Mouse (Mus musculus) megakaryocyte, embryonic 14.5 days (primary cell): Measurements from ENCODE around the gene Kif1b.

Source experiments
- FLI1 ChIP-seq: IDR thresholded peaks from 2 replicates; pipeline ENCODE4 v1.6.1; 2012; ENCODE audit warnings: low read length, inconsistent platforms, mixed read lengths
- GATA1 ChIP-seq: IDR thresholded peaks from 3 replicates; pipeline ENCODE4 v1.6.1; 2012; ENCODE audit warnings: mixed read lengths, low read length, inconsistent platforms, borderline replicate concordance

GRCm38 (mm10) chr4:149285691-149286090 lies 21.8 kb downstream of the Kif1b start:
- TF ChIP-seq GATA1 (no peak), FLI1 (no peak)
